Mouse (Mus musculus): ENCODE data around the gene Mpig6b.
"Not testable (repeated sequence)": the region's sequence is repeated elsewhere in the genome, so short reads cannot be mapped to it uniquely, and the experiment has no call there.

DNA sequence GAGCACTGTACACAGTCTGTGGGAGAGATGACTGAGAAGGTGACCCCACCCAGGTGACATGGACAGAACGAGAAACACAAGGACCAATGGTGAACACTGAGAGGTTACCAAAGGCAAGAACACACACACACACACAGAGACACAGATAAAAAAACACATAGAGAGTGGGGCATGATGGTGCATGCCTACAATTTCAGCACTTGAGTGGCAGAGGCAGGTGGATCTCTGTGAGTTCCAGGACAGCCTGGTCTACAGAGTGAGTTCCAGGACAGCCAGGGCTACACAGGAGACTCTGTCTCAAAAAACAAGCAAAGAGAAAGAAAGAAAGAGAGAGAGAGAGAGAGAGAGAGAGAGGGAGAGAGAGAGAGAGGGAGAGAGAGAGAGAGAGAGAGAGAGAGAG, 32.3 kb downstream of the Mpig6b start:
- TF ChIP-seq POLR2A (IDR thresholded peaks at IDR 0.05; ENCODE audit: low read depth, low read length); CTCF (conservative IDR thresholded peaks at IDR 0.05; ENCODE audit: insufficient read depth, insufficient read length, low read depth, low read length): not testable (repeated sequence)
